In the genomic region with DNA sequence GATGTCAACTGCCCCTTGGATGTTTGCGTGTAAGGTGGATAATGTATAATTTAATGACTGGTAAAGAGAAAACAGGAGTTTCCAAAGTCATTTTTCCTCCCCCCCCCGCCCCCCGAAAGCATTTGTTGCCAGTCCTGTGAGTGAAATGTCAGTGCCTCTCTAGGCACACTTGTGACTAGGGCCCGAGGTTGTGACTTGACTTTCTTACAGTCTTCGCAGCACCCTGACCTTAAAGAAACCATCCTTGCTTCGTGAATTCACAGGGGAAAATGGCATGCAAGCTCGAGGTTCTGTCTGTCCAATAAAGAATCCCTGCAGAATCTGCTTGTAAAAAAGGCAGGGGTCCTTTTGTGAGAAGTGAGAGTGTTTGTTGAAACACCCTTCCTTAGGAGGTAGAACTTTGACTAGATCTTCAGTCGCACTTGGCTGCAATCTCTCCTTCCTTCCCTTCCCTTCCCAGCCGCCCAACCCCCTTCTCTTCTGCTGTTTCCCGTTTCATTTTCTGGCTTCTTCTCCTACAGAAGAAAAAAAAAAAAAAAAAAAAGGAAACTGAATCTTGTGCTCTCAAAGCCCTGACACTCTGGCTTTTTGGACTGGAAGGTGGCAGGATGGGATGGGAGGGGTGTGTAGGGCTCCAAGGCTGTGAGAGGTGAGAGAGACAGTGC, we compare ENCODE assay signal across 8 mouse cellular contexts. TPM values are rescaled to one million over a fixed set of nuclear protein-coding genes. Genes with fewer than 3 reads are reported as not detected.
DNase-seq lines count a peak whose midpoint lies in the region; ATAC-seq and TF ChIP-seq lines count a peak whose summit lies in the region.

No protein-coding gene starts in this region.

- TF ChIP-seq POLR2A in limb, embryonic 14.5 days (IDR thresholded peaks at IDR 0.05; ENCODE audit: borderline replicate concordance, extremely low read depth, insufficient read depth, insufficient read length) = no peak

- H3K9ac ChIP-seq in forebrain, embryonic 11.5 days (ENCODE audit: low read length) = no peak overlapping the region; the same call in 1 of the 2 replicates
- peak overlapping the region; percentile 85; the same call in 1 of the 2 replicates for H3K9ac ChIP-seq in limb, embryonic 14.5 days (ENCODE audit: low read depth, low read length, severe bottlenecking)
- no peak overlapping the region for H3K9ac ChIP-seq in midbrain, embryonic 15.5 days

- ATAC-seq in forebrain, embryonic 11.5 days (replicated peaks; ENCODE audit: low FRiP score) = no peak
- ATAC-seq in limb, embryonic 14.5 days (ENCODE audit: low FRiP score, low read depth) = no peak
- no peak for ATAC-seq in midbrain, embryonic 15.5 days (replicated peaks)

- peak overlapping the region; percentile 76; the same call in 1 of the 2 replicates for H3K4me2 ChIP-seq in forebrain, embryonic 11.5 days (ENCODE audit: low read depth, low read length, severe bottlenecking)
- peak overlapping the region; percentile 65 for H3K4me2 ChIP-seq in limb, embryonic 14.5 days (replicated peaks; ENCODE audit: low read depth, low read length, severe bottlenecking)
- peak overlapping the region; percentile 62; the same call in 1 of the 2 replicates for H3K4me2 ChIP-seq in midbrain, embryonic 15.5 days

- H3K4me1 ChIP-seq in forebrain, embryonic 11.5 days (replicated peaks; ENCODE audit: control insufficient read depth, insufficient read depth, low read length) = peaks cover 20% of the 10 kb centered on the region
- H3K4me1 ChIP-seq in hindbrain, embryonic 10.5 days (replicated peaks) = peaks cover 83% of the 10 kb centered on the region
- peaks cover 28% of the 10 kb centered on the region for H3K4me1 ChIP-seq in limb, embryonic 14.5 days (ENCODE audit: control insufficient read depth, insufficient read depth, low read length)
- H3K4me1 ChIP-seq in midbrain, embryonic 15.5 days = peaks cover 37% of the 10 kb centered on the region

- H3K9me3 ChIP-seq in forebrain, embryonic 11.5 days (ENCODE audit: control insufficient read depth, low read length) = no peaks in the 10 kb centered on the region
- H3K9me3 ChIP-seq in hindbrain, embryonic 10.5 days = no peaks in the 10 kb centered on the region
- H3K9me3 ChIP-seq in limb, embryonic 14.5 days (ENCODE audit: control insufficient read depth, low read length) = no peaks in the 10 kb centered on the region
- no peaks in the 10 kb centered on the region for H3K9me3 ChIP-seq in midbrain, embryonic 15.5 days

- no peak overlapping the region; the same call in 1 of the 2 replicates for H3K4me3 ChIP-seq in forebrain, embryonic 11.5 days (ENCODE audit: low read depth, low read length)
- H3K4me3 ChIP-seq in hindbrain, embryonic 10.5 days = peak overlapping the region; percentile 76
- peak overlapping the region; percentile 69; the same call in 1 of the 2 replicates for H3K4me3 ChIP-seq in limb, embryonic 14.5 days (replicated peaks; ENCODE audit: low read length)
- 0 out of 2 replicates have a peak overlapping the region, but pooled peaks have one; percentile 66 for H3K4me3 ChIP-seq in midbrain, embryonic 15.5 days

- no peaks in the 10 kb centered on the region for H3K27me3 ChIP-seq in forebrain, embryonic 11.5 days (ENCODE audit: control insufficient read depth, insufficient read depth, low read length)
- H3K27me3 ChIP-seq in hindbrain, embryonic 10.5 days (ENCODE audit: insufficient read depth, poor library complexity, severe bottlenecking) = no peaks in the 10 kb centered on the region
- H3K27me3 ChIP-seq in limb, embryonic 14.5 days (ENCODE audit: control insufficient read depth, insufficient read depth, low read length) = no peaks in the 10 kb centered on the region
- no peaks in the 10 kb centered on the region for H3K27me3 ChIP-seq in midbrain, embryonic 15.5 days (replicated peaks)

- 57% methylated on average over 10 of the region's 10 CpGs for WGBS in forebrain, embryonic 11.5 days
- WGBS in hindbrain, embryonic 10.5 days = 44% methylated on average over 10 of the region's 10 CpGs
- 22% methylated on average over 10 of the region's 10 CpGs for WGBS in limb, embryonic 14.5 days
- WGBS in midbrain, embryonic 15.5 days = 40% methylated on average over 10 of the region's 10 CpGs

- peak; percentile 58 for DNase-seq in urinary bladder, postnatal 14 days (ENCODE audit: low spot score)
- no peak for DNase-seq in urinary bladder, adult 2 months (ENCODE audit: low spot score)
- no peak for DNase-seq in forebrain, embryonic 11.5 days (ENCODE audit: low spot score)
- DNase-seq in hindbrain, embryonic 10.5 days (ENCODE audit: low spot score) = no peak
- DNase-seq in limb, embryonic 14.5 days (ENCODE audit: low spot score) = no peak
- no peak for DNase-seq in T-cell, adult 2 months (ENCODE audit: low spot score)
- DNase-seq in spleen, adult 18-20 months = no peak

- H3K36me3 ChIP-seq in forebrain, embryonic 11.5 days (ENCODE audit: control insufficient read depth, insufficient read depth, low read length) = no peaks in the 10 kb centered on the region
- H3K36me3 ChIP-seq in hindbrain, embryonic 10.5 days = peaks cover 15% of the 10 kb centered on the region
- H3K36me3 ChIP-seq in limb, embryonic 14.5 days (ENCODE audit: control insufficient read depth, insufficient read depth, low read length) = peaks cover 8% of the 10 kb centered on the region
- no peaks in the 10 kb centered on the region for H3K36me3 ChIP-seq in midbrain, embryonic 15.5 days (replicated peaks)

- peak overlapping the region; percentile 98; the same call in 1 of the 2 replicates for H3K27ac ChIP-seq in forebrain, embryonic 11.5 days (ENCODE audit: low read depth, low read length)
- peak overlapping the region; percentile 97 for H3K27ac ChIP-seq in hindbrain, embryonic 10.5 days
- peak overlapping the region; percentile 93; the same call in 1 of the 2 replicates for H3K27ac ChIP-seq in limb, embryonic 14.5 days (replicated peaks; ENCODE audit: low read depth, low read length)
- H3K27ac ChIP-seq in midbrain, embryonic 15.5 days = peak overlapping the region; percentile 97

RNA-seq across cellular contexts. Expression of a gene that starts 1.4 kb away (rescaled TPM):
- 17.1 and 19.4 TPM in 2 replicates for polyA plus RNA-seq in urinary bladder, adult 2 months (2012; rRNA removed)
- polyA plus RNA-seq in forebrain, embryonic 11.5 days (2014; fragmentation: Nextera tagmentation; extraction: Ambion mirVana) = 17.2 and 17.8 TPM in 2 replicates
- polyA plus RNA-seq in hindbrain, embryonic 10.5 days (2016; fragmentation: Nextera tagmentation; extraction: Ambion mirVana) = 14.5 and 16.8 TPM in 2 replicates
- 12.2 and 13.7 TPM in 2 replicates for polyA plus RNA-seq in limb, embryonic 14.5 days (2012; rRNA removed)
- polyA plus RNA-seq in limb, embryonic 14.5 days (2014; fragmentation: Nextera tagmentation; extraction: Ambion mirVana) = 10.9 and 12.5 TPM in 2 replicates
- 16.0 and 16.2 TPM in 2 replicates for polyA plus RNA-seq in midbrain, embryonic 15.5 days (2015; fragmentation: Nextera tagmentation; extraction: Ambion mirVana)

RNA-seq across cellular contexts. Expression of a gene that starts 23.8 kb away (rescaled TPM):
- 17.8 and 19.7 TPM in 2 replicates for polyA plus RNA-seq in urinary bladder, adult 2 months (2012; rRNA removed)
- 4.8 and 6.3 TPM in 2 replicates for polyA plus RNA-seq in forebrain, embryonic 11.5 days (2014; fragmentation: Nextera tagmentation; extraction: Ambion mirVana)
- polyA plus RNA-seq in hindbrain, embryonic 10.5 days (2016; fragmentation: Nextera tagmentation; extraction: Ambion mirVana) = 1.9 and 3.1 TPM in 2 replicates
- 38.0 and 46.5 TPM in 2 replicates for polyA plus RNA-seq in limb, embryonic 14.5 days (2012; rRNA removed)
- 4.0 and 7.0 TPM in 2 replicates for polyA plus RNA-seq in limb, embryonic 14.5 days (2014; fragmentation: Nextera tagmentation; extraction: Ambion mirVana)
- polyA plus RNA-seq in midbrain, embryonic 15.5 days (2015; fragmentation: Nextera tagmentation; extraction: Ambion mirVana) = 6.4 and 9.3 TPM in 2 replicates
